Mouse (Mus musculus) 416B (cell line): ENCODE measurements around the gene Fbxl21.

Experiments used
- DNase-seq: peaks from one replicate; pipeline ENCODE4 v3.0.0; 2011; ENCODE audit warnings: low read depth

Fbxl21 gene

DNA sequence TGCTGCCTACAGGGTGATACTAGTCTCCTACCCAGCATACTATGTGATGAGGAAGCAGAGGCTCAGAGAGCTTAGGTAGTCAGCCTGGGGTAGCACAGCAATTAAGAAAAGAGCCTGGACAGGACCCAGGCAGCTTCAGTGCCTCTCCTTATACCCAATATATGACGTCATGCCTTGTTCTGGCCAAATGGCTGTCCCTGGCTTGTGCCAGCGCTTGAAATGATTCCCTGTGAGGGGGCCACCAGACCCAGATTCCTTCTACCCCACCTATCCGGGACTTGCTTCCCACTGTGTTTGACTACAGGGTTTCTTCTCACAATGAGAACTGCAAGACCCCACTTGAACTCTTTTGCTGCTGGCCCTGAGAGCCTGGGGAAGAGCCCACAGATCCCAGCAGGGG is 59.2 kb downstream of the Fbxl21 start:
- no peak for DNase-seq

DNA sequence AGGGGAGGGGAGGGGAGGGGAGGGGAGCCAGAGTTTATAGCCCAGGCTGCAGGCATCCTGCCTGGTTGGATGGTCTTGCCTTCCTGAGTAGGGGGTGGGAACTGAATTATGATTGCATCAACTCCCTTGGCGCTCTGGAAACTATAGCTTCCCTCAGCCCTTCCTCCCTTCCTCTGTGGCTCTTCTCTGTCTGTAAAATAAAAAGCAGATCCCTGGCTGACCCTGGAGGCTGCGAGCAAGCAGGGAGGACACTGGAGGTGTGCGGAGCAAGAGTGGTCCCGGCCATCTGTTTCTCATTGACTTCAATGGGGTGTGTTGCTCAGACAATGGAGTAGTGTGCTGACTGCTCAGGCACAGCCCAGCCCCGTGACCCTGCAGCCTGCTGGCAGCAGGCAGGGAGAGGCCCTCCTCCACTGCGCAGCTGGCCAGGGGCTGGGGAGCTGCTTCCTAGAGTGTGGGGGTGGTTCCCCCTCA is 59.7 kb downstream of the Fbxl21 start:
- DNase-seq = peak; percentile 58

DNA sequence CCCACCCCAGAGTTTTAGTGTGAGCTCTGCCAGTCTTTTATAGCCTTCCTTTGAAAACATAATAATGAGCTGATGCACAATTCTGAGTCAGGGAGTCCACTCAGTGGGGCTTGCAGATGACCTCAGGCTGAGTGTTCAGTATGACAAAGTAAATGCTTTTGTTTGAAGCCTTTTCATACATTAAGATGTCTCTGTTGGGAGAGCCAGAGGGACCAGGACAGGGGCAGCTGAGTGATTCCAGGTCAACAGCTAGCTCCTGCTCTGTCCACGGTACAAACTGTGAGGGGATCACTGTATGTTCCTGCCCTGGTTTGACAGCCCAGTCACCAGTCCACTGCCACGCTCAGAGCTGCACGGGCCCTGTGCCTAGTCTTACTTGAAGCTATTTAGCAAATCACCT is 60.4 kb downstream of the Fbxl21 start:
- no peak for DNase-seq

DNA sequence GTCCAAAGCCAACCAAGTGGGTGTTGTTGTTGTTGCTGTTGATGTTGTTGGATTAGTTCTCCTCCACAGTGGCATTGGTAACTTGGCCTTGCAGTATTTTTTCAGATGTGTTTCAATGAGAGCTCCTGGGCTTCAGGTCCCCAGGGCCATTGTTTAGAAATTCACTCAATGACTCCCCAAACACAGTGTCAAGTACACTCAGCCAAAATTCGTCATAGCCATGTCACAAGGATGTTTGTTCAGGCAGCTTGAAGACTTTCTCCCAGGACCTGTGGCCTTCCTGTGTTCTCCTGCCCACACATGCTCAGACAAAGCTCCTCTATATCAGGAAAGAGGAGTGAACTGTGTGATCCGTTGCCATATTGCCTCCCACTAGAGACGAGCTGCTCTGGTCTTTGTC is 63.8 kb downstream of the Fbxl21 start:
- no peak for DNase-seq
